Mouse (Mus musculus): ENCODE results near the gene Samd3.

Samd3 gene

GRCm38 (mm10) chr10:26302336-26302735, 72.8 kb downstream of the Samd3 start:
- no peak for DNase-seq (ENCODE audit: low spot score in 2 of 2)

- no peak for DNase-seq (ENCODE audit: low spot score in 2 of 2)
Measured at GRCm38 (mm10) chr10:26303485-26303884, 74.0 kb downstream of the Samd3 start.

- no peak for DNase-seq (ENCODE audit: low spot score in 2 of 2)
Measured at GRCm38 (mm10) chr10:26314327-26314726, 84.8 kb downstream of the Samd3 start.

GRCm38 (mm10) chr10:26320679-26321078, 91.2 kb downstream of the Samd3 start:
- no peak for DNase-seq (ENCODE audit: low spot score in 2 of 2)
